Mouse (Mus musculus) heart, adult 18-20 months (tissue): ENCODE results near the gene Zwint. TPM values are rescaled to one million over a fixed set of nuclear protein-coding genes. Genes with fewer than 3 reads are reported as not detected.

ENCODE experiments used
- DNase-seq, 2 experiments: peaks; one replicate each; pipeline ENCODE4 v3.0.0; 2021 to 2022; ENCODE audit warnings: mixed read lengths in 1 of 2
- long read RNA-seq, 2 experiments: library from polyadenylated mRNA; stranded (forward); transcript quantifications; one replicate each; pipeline ENCODE4 v2.0.0; 2021
- total RNA-seq, 2 experiments: library from RNA; stranded (reverse); gene quantifications; 2 replicates each; pipeline ENCODE4 v1.2.3; 2021

Zwint gene
- total RNA-seq = 10 to 100 TPM; 45.4 to 46.0 TPM
- long read RNA-seq, experiment 1, transcript Zwint-201 (8 exons, 1,834 nt) = major isoform, 53 of 60 reads
- long read RNA-seq, experiment 1, partial matches to known transcripts = 4 of 60 reads
- long read RNA-seq, experiment 1, other reads (novel, unspliced or antisense) = 0 of 60 reads
- long read RNA-seq, experiment 2, transcript Zwint-201 (8 exons, 1,834 nt) = major isoform, 30 of 33 reads
- long read RNA-seq, experiment 2, partial matches to known transcripts = 2 of 33 reads
- long read RNA-seq, experiment 2, other reads (novel, unspliced or antisense) = 1 of 33 reads

GRCm38 (mm10) chr10:72654270-72655016 is at the start of gene Zwint:
Gene Zwint, plus strand, starts transcription at chr10:72654845.
- DNase-seq = peak; percentile 97 to 98

GRCm38 (mm10) chr10:72613125-72613915 is 41.3 kb upstream of the Zwint start:
- no peak for DNase-seq

GRCm38 (mm10) chr10:72616153-72616552 is 38.5 kb upstream of the Zwint start:
- no peak for DNase-seq

- DNase-seq = peak in 1 of 2 experiments; percentile 2
Observed at GRCm38 (mm10) chr10:72620527-72620926, 34.1 kb upstream of the Zwint start.

- no peak for DNase-seq
Observed at GRCm38 (mm10) chr10:72623561-72623960, 31.1 kb upstream of the Zwint start.

GRCm38 (mm10) chr10:72634125-72634524 is 20.5 kb upstream of the Zwint start:
- DNase-seq = no peak

GRCm38 (mm10) chr10:72650867-72651266 is 3.8 kb upstream of the Zwint start:
- DNase-seq = no peak

GRCm38 (mm10) chr10:72653797-72654196 is 848 bp upstream of the Zwint start:
- DNase-seq = no peak

GRCm38 (mm10) chr10:72655017-72655509 is 418 bp downstream of the Zwint start:
- no peak for DNase-seq

- DNase-seq = no peak
Observed at GRCm38 (mm10) chr10:72659198-72659597, 4.6 kb downstream of the Zwint start.

- DNase-seq = no peak
Observed at GRCm38 (mm10) chr10:72660350-72660749, 5.7 kb downstream of the Zwint start.

GRCm38 (mm10) chr10:72667856-72668255 is 13.2 kb downstream of the Zwint start:
- DNase-seq = no peak

- DNase-seq = peak in 1 of 2 experiments; percentile 7
Observed at GRCm38 (mm10) chr10:72669086-72669485, 14.4 kb downstream of the Zwint start.

GRCm38 (mm10) chr10:72675971-72676370 is 21.3 kb downstream of the Zwint start:
- no peak for DNase-seq

GRCm38 (mm10) chr10:72676550-72676949 is 21.9 kb downstream of the Zwint start:
- no peak for DNase-seq

GRCm38 (mm10) chr10:72679086-72679485 is 24.4 kb downstream of the Zwint start:
- DNase-seq = peak; percentile 16 to 50

- DNase-seq = no peak
Observed at GRCm38 (mm10) chr10:72701092-72701491, 46.4 kb downstream of the Zwint start.

- DNase-seq = no peak
Observed at GRCm38 (mm10) chr10:72713754-72714153, 59.1 kb downstream of the Zwint start.
